Mouse (Mus musculus) T-helper 1 cell (primary cell): ENCODE results near the gene Bglap2.
"Not testable (repeated sequence)": the region's sequence is repeated elsewhere in the genome, so short reads cannot be mapped to it uniquely, and the experiment has no call there.

ENCODE experiments used
- in situ Hi-C: fragments of 300-600 bp; cut with MboI, MseI; formaldehyde crosslinking; loops from one replicate; pipeline ENCODE4 v1.15.1; 2025; ENCODE audit warnings: high pct_unique_total_duplicates

Gene Bglap2

DNA sequence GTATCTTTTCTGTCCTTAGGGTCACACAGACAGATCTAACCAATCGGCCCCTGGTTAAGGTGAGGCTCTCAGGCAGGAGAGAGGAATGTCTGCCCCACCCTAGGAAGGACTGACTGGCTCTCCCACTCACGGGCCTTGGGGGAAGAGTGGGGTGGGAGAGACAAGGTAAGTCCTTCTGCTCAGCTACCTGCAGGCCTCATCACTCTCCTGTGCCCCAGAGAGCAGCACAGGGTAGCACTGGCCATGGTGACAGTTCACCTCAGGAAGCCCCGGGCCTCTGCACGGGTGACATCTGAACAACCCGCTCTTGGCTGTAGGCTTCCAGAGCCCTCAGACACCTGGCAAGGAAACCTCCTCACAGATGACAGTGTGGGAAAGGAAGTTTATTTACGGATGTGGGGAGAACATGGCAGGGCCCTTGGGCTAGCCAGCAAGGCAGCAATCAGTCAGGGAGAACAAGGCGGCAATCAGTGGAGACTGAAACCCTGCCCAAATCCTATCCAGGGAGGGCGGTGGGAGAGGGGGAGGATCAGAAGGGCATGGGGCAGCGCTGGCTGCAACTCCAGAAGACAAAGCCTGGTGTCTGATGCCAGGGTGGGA, 15.4 kb upstream of the Bglap2 start:
- in situ Hi-C loops, result no loop called here

DNA sequence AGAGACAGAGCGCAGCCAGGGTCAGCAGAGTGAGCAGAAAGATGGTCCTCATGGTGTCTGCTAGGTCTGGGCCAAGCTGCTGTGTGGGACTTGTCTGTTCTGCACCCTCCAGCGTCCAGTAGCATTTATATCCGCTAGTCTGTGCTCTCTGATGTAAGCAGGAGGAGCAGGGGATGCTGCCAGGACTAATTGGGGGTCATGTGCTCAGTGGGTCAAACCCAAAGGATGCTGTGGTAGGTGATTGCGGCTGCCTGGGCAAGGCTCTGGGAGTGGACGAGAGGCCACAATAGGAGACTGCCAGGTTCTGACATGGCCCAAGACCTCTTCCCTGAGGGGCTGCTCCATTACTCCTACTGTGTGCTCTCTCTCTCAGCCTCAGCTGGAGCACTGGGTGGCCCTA, 5.9 kb upstream of the Bglap2 start, which contains the start of gene Bglap:
Bglap (minus strand) TSS at position 101 of the 400 bp plus-strand sequence.
- in situ Hi-C loops, result no loop called here

DNA sequence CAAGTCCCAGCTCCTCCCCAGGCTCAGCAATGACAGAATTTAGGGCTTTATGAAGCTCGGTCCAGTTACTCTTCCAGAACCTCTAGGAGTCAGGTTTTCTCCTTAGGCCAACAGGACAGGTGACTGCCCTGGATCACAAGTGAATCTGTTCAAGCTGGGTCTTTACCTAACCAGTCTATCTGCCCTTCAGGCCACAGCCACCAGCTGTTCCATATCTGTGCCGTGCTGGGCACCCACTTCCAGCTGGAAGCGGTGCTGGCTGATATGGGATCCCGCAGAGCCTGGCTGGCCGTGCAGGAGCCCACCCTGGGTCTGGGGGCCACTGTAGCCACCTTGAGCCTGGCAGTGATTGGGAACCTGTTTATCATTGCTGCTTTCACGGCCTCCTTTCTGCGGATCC, 3.9 kb upstream of the Bglap2 start:
- in situ Hi-C loops, result not testable (repeated sequence)

DNA sequence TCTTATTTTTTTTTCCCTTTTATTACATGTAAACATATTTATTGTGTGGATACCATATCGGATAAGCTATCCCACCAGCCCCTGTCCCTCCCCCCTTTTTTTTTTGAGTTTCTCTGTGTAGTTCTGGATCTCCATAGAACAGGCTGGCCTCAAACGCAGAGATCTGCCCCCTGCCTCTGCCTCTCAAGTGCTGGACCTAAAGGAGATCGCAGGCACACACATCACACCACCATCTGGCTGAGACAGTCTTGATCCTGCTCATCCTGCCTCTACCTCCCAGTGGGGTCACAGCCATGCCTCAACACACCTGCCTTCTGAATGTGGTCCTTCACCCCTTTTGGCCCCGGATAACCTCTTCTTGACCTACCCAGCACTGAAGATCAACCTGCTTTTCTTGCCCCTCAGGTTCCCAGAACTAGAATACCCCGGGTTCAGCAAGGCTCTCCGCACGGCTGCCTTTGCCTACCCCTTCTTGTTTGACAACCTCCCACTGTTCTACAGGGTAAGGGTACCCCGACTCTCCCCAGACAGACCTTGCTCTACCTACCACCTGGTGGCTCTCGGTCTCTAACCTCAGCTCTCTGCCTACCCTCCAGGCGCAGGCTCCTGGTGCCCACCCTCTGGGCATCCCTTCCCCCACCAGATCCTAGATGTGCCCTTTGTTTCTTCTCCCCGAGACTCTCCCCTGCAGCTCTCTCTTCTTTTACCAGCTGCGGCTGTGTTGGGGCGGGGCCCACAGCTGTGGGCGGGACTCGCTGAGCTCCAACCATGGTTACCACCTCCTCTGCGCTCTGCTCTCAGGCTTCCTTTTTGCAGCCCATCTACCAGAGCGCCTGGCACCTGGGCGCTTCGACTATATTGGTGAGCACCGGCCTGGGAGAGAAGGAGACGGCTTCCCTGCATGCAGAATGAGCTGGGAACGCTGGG, 3.2 kb upstream of the Bglap2 start:
- in situ Hi-C loops, result not testable (repeated sequence)

DNA sequence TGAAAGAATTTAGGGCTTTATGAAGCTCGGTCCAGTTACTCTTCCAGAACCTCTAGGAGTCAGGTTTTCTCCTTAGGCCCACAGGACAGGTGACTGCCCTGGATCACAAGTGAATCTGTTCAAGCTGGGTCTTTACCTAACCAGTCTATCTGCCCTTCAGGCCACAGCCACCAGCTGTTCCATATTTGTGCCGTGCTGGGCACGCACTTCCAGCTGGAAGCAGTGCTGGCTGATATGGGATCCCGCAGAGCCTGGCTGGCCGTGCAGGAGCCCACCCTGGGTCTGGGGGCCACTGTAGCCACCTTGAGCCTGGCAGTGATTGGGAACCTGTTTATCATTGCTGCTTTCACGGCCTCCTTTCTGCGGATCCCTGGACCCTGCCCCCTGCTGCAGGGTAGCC, 1.9 kb downstream of the Bglap2 start:
- in situ Hi-C loops, result not testable (repeated sequence)

DNA sequence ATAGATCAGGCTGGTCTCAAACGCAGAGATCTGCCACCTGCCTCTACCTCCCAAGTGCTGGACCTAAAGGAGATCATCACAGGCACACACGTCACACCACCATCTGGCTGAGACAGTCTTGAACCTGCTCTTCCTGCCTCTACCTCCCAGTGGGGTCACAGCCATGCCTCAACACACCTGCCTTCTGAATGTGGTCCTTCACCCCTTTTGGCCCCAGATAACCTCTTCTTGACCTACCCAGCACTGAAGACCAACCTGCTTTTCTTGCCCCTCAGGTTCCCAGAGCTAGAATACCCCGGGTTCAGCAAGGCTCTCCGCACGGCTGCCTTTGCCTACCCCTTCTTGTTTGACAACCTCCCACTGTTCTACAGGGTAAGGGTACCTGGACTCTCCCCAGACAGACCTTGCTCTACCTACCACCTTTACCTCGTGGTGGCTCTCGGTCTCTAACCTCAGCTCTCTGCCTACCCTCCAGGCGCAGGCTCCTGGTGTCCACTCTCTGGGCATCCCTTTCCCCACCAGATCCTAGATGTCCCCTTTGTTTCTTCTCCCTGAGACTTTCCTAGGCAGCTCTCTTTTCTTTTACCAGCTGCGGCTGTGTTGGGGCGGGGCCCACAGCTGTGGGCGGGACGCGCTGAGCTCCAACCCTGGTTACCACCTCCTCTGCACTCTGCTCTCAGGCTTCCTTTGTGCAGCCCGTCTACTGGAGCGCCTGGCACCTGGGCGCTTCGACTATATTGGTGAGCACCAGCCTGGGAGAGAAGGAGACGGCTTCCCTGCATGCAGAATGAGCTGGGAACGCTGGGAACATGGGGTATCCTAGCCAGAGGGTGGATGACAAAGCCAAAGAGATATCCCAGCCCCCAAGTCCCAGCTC, 2.5 kb downstream of the Bglap2 start:
- in situ Hi-C loops, result not testable (repeated sequence)

DNA sequence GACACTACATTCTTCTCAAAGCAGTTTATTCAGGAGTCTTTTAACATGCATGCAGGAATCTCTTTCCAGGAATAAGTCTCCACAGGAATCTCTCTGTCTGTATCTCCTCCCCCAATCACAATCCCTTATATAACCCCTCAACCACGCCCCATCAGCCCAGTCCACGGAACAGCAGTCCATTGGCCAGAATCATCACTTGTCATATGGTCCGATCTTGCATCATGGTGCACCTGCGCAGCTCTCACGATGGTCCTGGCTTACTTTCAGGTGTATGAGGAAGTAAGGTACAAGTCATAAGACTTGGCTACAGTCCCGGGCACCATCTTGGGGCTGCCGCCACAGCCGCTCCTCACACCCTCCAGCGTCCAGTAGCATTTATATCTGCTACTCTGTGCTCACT, 5.9 kb downstream of the Bglap2 start, which contains the start of gene Bglap3:
Bglap3 (minus strand) TSS at position 101 of the 400 bp plus-strand sequence.
- in situ Hi-C loops, result not testable (repeated sequence)

DNA sequence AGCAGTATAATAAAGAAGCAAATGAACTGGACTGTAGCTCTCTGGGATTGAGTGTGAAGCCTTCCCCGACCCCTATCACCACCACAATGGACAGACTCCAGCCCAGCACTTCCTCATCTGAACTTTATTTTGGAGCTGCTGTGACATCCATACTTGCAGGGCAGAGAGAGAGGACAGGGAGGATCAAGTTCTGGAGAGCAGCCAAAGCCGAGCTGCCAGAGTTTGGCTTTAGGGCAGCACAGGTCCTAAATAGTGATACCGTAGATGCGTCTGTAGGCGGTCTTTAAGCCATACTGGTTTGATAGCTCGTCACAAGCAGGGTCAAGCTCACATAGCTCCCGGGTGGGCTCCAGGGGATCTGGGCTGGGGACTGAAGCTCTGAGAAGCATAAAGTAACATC, 10.0 kb downstream of the Bglap2 start:
- in situ Hi-C loops, result not testable (repeated sequence)

DNA sequence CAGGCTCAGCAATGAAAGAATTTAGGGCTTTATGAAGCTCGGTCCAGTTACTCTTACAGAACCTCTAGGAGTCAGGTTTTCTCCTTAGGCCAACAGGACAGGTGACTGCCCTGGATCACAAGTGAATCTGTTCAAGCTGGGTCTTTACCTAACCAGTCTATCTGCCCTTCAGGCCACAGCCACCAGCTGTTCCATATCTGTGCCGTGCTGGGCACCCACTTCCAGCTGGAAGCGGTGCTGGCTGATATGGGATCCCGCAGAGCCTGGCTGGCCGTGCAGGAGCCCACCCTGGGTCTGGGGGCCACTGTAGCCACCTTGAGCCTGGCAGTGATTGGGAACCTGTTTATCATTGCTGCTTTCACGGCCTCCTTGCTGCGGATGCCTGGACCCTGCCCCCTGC, 11.0 kb downstream of the Bglap2 start:
- in situ Hi-C loops, result not testable (repeated sequence)

DNA sequence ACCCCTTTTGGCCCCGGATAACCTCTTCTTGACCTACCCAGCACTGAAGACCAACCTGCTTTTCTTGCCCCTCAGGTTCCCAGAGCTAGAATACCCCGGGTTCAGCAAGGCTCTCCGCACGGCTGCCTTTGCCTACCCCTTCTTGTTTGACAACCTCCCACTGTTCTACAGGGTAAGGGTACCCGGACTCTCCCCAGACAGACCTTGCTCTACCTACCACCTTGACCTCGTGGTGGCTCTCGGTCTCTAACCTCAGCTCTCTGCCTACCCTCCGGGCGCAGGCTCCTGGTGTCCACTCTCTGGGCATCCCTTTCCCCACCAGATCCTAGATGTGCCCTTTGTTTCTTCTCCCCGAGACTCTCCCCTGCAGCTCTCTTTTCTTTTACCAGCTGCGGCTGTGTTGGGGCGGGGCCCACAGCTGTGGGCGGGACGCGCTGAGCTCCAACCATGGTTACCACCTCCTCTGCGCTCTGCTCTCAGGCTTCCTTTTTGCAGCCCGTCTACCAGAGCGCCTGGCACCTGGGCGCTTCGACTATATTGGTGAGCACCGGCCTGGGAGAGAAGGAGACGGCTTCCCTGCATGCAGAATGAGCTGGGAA, 11.6 kb downstream of the Bglap2 start:
- in situ Hi-C loops, result not testable (repeated sequence)

DNA sequence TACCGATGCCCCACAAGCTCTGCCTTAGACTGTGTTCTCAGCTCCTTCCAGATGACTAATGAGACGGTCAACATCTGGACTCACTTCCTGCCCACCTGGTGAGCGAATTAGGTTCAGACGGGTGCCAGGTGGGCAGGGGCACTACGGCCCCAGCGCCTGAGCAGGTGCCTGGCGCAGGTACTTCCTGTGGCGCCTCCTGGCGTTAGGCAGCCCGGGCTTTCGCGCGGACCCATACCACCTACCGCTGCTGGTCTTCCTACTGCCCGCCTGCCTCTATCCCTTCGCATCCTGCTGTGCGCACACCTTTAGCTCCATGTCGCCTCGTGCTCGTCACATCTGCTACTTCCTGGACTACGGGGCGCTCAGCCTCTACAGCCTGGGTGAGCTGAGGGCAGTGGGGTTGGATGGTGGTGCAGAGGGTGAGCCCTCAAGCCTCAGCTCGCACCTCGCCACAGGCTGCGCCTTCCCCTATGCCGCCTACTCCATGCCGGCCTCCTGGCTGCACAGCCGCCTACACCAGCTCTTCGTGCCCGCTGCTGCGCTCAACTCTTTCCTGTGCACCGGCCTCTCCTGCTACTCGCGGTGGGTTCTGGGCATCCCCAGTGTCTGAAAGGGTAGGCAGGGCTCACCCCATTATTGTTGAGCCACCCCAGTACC, 12.7 kb downstream of the Bglap2 start:
- in situ Hi-C loops, result no loop called here

DNA sequence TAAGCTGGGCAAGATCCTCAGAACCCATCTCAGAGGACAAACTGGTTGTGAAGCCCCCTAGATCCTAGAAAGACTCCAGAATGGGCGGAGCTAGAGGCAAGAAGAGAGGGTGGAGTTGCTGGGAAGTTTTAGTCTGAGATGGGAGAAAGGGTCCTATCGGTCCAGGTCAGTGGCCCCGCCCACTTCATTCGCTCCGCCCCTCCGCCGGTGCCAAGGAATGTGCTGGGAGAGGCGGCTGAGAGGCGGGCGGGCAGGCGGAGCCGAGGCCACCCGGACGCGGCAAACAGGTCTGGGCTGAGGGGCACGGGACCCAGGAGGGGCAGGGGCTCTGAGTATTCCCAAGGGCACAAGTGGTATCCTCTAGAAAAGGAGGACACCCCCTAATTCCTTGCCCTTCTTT, 14.2 kb downstream of the Bglap2 start, which contains the start of gene Paqr6:
Paqr6 (plus strand) TSS at position 248 of the 400 bp plus-strand sequence.
- in situ Hi-C loops, result no loop called here

DNA sequence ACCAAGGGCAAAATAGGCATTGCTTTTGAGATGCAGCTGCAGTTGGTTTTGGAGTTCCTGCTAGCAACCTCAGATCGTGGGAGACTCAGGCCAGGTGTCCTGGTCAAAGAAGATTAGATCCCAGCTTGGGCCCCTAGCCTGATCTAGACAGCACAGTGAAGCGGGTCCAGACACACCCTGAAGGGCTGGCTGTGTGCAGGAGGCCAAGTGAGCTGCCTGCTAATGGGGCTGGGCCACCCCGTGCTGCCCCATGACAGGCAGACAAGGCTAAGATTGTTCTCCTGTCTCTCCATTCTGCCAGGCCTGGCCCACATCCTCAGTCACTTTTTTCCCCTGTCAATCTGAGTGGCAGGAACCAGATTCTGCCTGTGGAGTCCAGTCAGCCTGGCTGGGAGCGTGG, 14.8 kb downstream of the Bglap2 start:
- in situ Hi-C loops, result no loop called here

DNA sequence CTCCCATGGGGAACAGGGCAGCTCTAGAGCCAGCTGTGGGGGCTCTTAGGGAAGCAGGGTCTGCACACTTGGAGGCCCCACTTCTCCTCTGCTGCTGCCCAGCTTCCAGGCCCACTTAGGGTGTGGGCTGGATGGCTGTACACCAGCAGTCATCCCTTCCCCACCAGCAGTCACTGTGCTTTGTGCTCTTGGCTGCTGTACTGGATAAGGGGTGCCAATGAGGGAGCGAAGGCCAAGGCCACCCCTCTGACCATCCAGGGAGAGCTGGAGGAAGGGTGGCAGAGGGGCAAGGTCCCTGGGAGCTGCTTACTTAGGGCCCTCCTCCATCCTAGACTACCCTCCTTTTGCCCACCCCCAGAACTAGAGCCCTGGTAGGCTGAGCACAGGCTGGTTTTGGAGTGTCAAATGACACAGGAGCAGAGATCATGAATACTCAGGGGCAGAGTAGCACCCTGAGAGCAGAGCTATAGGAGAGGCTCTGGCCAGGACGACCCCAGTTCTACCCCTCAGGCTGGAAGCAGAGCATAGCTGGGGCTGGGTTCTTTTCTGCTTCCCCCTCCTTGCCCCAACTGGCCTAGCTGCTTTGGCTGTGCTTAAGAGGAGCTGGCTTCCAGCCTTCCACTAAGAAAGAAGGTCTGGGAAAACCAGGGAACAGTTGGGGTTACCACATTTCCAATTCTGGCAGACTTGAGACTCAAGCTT, 16.7 kb downstream of the Bglap2 start:
- in situ Hi-C loops, result no loop called here

DNA sequence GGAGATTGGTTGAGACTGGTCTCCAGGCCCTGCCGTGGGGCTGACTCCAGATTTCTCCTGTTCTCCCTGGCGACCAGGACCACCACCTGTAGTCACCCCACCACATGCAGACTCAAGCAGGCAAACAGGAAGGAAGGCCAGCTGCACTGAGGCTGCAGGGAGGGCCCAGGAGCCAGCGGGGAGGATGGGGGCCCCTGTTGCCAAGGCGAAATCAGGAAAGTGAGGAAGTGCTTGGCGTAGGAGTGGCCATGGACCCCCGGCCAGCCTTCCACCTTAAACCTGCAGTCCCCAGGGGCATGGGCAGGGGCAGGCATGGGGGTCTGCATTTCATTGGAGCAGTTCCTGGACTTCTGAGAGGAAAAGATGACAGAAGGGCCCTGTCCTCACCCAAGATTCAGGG, 17.4 kb downstream of the Bglap2 start:
- in situ Hi-C loops, result no loop called here

DNA sequence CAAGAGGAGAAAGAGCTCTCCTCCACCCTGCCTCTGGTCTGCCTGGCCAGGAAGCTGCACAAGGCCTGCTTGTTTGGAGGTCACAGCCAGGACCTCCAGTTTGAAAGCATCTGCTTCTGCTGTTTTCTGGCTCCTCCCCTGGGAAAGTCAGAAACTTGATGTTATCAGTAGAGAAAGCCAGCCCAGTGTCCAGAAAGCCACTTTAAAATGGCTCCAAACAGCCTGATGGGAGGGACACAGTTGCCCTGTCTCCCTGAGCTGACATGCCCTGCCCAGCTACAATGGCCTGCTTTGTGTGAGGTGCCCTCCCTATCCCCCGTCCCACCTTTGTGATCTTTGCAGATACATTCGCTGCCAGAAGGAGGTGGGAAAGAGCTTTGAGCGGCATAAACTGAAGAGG, 18.5 kb downstream of the Bglap2 start:
- in situ Hi-C loops, result loop anchor here (10.0 kb wide), 1 partner anchor 335 kb away; no protein-coding TSS in a partner anchor

DNA sequence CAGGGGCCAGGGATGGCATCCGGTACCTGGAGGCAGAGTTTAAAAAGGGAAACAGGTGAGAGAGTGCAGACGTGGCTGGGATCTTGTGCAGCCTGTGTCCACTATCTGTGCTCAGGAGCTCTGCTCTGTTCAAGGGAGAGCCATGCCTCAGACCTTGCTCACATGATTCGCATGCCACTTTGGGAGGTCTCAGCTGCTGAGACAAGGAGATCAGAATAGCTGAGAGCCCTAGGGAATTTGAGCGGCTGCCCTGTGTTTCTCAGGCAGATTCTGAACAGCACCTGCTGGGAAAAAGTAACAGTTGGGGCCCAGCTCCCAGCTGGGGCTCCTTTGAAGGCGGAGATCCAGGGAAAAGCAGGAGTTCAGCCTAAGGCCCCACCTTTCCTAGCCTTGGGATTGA, 18.9 kb downstream of the Bglap2 start:
- in situ Hi-C loops, result loop anchor here (10.0 kb wide), 1 partner anchor 335 kb away; no protein-coding TSS in a partner anchor

DNA sequence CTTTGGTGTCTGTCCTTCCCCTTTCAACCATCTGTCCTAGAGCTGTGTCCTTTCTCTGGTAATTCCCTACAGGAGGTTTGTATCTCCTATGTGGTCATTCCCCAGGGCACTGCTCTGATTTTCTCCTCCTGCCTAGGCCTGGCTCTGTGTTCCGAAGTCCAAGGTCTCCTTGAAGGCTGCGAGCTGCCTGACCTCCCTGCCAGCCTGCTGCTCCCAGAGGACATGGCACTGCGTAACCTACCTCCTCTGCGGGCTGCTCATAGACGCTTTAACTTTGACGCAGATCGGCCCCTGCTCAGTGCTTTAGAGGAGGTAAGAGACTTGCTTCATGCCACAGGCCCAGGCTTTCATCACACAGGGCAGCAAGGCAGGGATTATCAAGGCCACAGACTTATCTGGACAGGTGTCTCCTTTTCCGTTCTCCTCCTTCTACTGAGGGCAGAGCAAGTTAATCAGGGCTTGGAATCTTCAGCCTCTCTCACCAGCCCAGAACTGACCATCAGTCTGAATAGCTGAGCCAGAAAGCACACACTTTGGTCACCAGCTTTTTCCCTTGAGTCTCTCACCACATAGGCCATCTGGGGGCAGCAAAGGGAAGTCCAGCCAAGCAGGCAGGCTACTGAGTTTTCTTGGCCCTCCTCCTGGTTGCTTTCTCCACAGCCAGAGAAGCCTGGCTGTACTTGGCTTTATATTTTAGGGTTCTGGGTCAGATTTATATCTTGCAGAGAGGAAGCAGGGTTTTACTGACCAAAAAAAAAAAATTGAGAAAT, 23.9 kb downstream of the Bglap2 start:
- in situ Hi-C loops, result loop anchor here (10.0 kb wide), 1 partner anchor 340 kb away; no protein-coding TSS in a partner anchor

DNA sequence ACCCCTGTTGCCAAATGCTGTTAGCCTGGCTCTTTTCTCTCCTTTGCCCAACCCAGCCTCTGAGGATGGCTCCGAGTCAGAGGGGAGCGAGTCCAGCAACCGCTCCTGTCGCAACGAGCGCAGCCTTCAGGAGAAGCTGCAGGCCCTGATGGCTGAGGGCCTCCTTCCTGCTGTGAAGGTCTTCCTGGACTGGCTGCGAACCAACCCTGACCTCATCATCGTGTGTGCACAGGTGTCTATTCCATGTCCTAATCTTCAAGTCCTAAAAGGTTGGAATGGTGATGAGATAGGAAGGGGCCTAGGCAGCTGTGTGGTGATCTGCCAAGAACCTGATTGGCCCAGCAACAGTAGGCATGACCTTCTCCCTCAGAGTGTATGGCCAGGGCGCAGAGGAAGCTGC, 25.6 kb downstream of the Bglap2 start:
- in situ Hi-C loops, result loop anchor here (10.0 kb wide), 1 partner anchor 342 kb away; no protein-coding TSS in a partner anchor
